In the genomic region with DNA sequence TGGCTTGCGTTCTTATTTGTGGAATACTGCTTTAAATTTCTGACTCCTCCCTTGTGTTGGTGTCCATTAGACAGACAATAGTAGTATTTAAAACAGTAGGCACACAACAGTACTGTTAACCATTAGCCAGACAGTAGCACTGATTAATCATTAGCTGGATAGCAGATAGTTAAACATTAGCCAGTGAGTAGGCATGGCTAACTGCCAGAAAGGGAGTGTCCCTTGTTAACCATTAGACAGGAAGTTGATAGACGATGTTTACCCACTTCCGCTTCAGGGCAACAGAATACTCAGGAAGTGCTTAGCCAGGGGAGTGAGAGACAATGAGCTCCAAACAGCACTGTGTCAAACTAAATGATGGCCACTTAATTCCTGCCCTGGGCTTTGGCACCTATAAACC, we compare ENCODE assay signal across 9 mouse cellular contexts. TPM values are rescaled to one million over a fixed set of nuclear protein-coding genes. Genes with fewer than 3 reads are reported as not detected.
DNase-seq lines count a peak whose midpoint lies in the region; ATAC-seq and TF ChIP-seq lines count a peak whose summit lies in the region.
"Had no signal": no experiment of that assay in that cellular context is flagged by ENCODE, and none has a peak within 500 bp of the region (broad histone marks: within the 10 kb centered on the region; RNA-seq: fewer than 3 reads in every experiment).

A gene (plus strand): TSS at position 247 of the 400 bp plus-strand sequence.

- no peak within 1 kb of the TSS for H3K9ac ChIP-seq in liver, embryonic 14.5 days (replicated peaks)
- H3K9ac ChIP-seq: hindbrain, embryonic 15.5 days had no signal

- no peaks in the 10 kb centered on the region for H3K4me1 ChIP-seq in liver, embryonic 14.5 days (replicated peaks; ENCODE audit: control insufficient read depth in 2 of 2, insufficient read depth in 2 of 2, low read length in 1 of 2)
- H3K4me1 ChIP-seq: hindbrain, embryonic 15.5 days had no signal

- TF ChIP-seq EP300 in liver, embryonic 14.5 days (IDR thresholded peaks at IDR 0.05; ENCODE audit: low read depth), result no peak

- H3K9me3 ChIP-seq in liver, embryonic 14.5 days (ENCODE audit: control insufficient read depth, low read length), result no peaks in the 10 kb centered on the region
- H3K9me3 ChIP-seq: hindbrain, embryonic 15.5 days had no signal

- ATAC-seq in CD4-positive, CD25-positive, alpha-beta regulatory T cell, adult 4 months, result peak; percentile 98
- peak; percentile 97 for ATAC-seq in granulocyte monocyte progenitor cell, adult 5-6 weeks (replicated peaks; ENCODE audit: poor library complexity, severe bottlenecking)
- peak; percentile 69 for ATAC-seq in liver, embryonic 14.5 days (ENCODE audit: insufficient read depth)

- H3K4me2 ChIP-seq in liver, embryonic 14.5 days (ENCODE audit: low read depth), result peak within 1 kb of the TSS; percentile 43
- H3K4me2 ChIP-seq: hindbrain, embryonic 15.5 days had no signal

- H3K4me3 ChIP-seq in liver, embryonic 14.5 days (ENCODE audit: insufficient read depth in 1 of 2, low read depth in 2 of 2, low read length in 2 of 2), result peak within 1 kb of the TSS; percentile 4 to 21; a peak in 3 of 4 replicates
- H3K4me3 ChIP-seq: hindbrain, embryonic 15.5 days had no signal

- DNase-seq in gastrocnemius, adult 18-20 months (ENCODE audit: low spot score), result peak; percentile 3
- no peak for DNase-seq in gastrocnemius, postnatal 10 days
- DNase-seq in liver, embryonic 14.5 days (ENCODE audit: low read depth in 3 of 3, low spot score in 3 of 3), result peak; percentile 11 to 28 (median 12)
- peak; percentile 5 for DNase-seq in splenic B cell, adult 2 months (ENCODE audit: low read depth, low spot score)
- no peak for DNase-seq in cerebellum, adult 18-20 months
- no peak for DNase-seq in layer of hippocampus, postnatal 14 days (ENCODE audit: low spot score in 2 of 2)

- WGBS in liver, embryonic 14.5 days (ENCODE audit: insufficient replicate concordance), result 36% methylated on average over 3 of the region's 3 CpGs

- H3K27ac ChIP-seq in liver, embryonic 14.5 days, result no peak within 1 kb of the TSS
- H3K27ac ChIP-seq: hindbrain, embryonic 15.5 days had no signal

- TF ChIP-seq CTCF in liver, embryonic 14.5 days (IDR thresholded peaks at IDR 0.05; ENCODE audit: low read depth), result no peak

- no peaks in the 10 kb centered on the region for H3K36me3 ChIP-seq in liver, embryonic 14.5 days (replicated peaks; ENCODE audit: control insufficient read depth, insufficient read depth, low read depth)
- H3K36me3 ChIP-seq in splenic B cell, adult 2 months (ENCODE audit: control insufficient read depth, insufficient read depth, low read length, poor library complexity, severe bottlenecking), result no peaks in the 10 kb centered on the region
- H3K36me3 ChIP-seq: hindbrain, embryonic 15.5 days had no signal

- H3K27me3 ChIP-seq in liver, embryonic 14.5 days (ENCODE audit: control insufficient read depth, insufficient read depth, low read length), result no peaks in the 10 kb centered on the region
- no peaks in the 10 kb centered on the region for H3K27me3 ChIP-seq in splenic B cell, adult 2 months (ENCODE audit: control insufficient read depth, insufficient read depth, low read length, poor library complexity, severe bottlenecking)
- H3K27me3 ChIP-seq: hindbrain, embryonic 15.5 days had no signal

RNA-seq across cellular contexts. Expression of the gene that starts here (rescaled TPM):
- under 1 TPM in 1 of 2 experiments, not detected in 1; 0.43 TPM for total RNA-seq in gastrocnemius, adult 18-20 months (2021)
- under 1 TPM; 0.47 to 0.70 TPM for total RNA-seq in gastrocnemius, postnatal 10 days (2021)
- 10 to 100 TPM; 44.8 to 57.0 TPM for polyA plus RNA-seq in CD4-positive, CD25-positive, alpha-beta regulatory T cell, adult 4 months (2017; shearing (Covaris generic))
- 26.7 and 36.1 TPM in 2 replicates for total RNA-seq in granulocyte monocyte progenitor cell, adult 5-6 weeks (2014; fragmentation: Nextera tagmentation)
- total RNA-seq in granulocyte monocyte progenitor cell, adult 5-6 weeks (2017), result 32.5 and 34.0 TPM in 2 replicates
- polyA plus RNA-seq in liver, embryonic 14.5 days (2012; rRNA removed), result 10.8 and 17.9 TPM in 2 replicates
- 36.6 and 37.4 TPM in 2 replicates for polyA plus RNA-seq in liver, embryonic 14.5 days (2014; fragmentation: Nextera tagmentation; extraction: Ambion mirVana)
- total RNA-seq in layer of hippocampus, postnatal 14 days (2021), result 1 to 10 TPM in 1 of 2 experiments, under 1 TPM in 1; 0.35 to 1.7 TPM

Comparison
In these comparisons a context has a peak if more than half of its experiments do, and no peak if none do; other contexts are left out.
1. RNA of the gene that starts here (total RNA-seq): 26.7 to 36.1 TPM in granulocyte monocyte progenitor cell, adult 5-6 weeks; 0.35 to 1.7 TPM in layer of hippocampus, postnatal 14 days, 0.47 to 0.70 TPM in gastrocnemius, postnatal 10 days and 0.43 TPM in gastrocnemius, adult 18-20 months; every median in the first group is over 10 times any median in the second.
2. Peak in DNase-seq in gastrocnemius, adult 18-20 months; RNA of the gene not detected or under 1 TPM.
3. DNase-seq: peak in liver, embryonic 14.5 days (3 of 3) and splenic B cell, adult 2 months (single experiment); none in gastrocnemius, postnatal 10 days (single experiment), cerebellum, adult 18-20 months (0 of 2) and layer of hippocampus, postnatal 14 days (0 of 2).
4. Peak in every context shown above with its lines, with median percentiles within 50 percentile points of each other: ATAC-seq.